Mouse (Mus musculus): Measurements from ENCODE around the gene Atp5j2. TPM values are rescaled to one million over a fixed set of nuclear protein-coding genes. Genes with fewer than 3 reads are reported as not detected.

The Atp5j2 gene
- total and polyA plus RNA-seq, 2 experiments from 2014 or later: 144 to 733 TPM

DNA sequence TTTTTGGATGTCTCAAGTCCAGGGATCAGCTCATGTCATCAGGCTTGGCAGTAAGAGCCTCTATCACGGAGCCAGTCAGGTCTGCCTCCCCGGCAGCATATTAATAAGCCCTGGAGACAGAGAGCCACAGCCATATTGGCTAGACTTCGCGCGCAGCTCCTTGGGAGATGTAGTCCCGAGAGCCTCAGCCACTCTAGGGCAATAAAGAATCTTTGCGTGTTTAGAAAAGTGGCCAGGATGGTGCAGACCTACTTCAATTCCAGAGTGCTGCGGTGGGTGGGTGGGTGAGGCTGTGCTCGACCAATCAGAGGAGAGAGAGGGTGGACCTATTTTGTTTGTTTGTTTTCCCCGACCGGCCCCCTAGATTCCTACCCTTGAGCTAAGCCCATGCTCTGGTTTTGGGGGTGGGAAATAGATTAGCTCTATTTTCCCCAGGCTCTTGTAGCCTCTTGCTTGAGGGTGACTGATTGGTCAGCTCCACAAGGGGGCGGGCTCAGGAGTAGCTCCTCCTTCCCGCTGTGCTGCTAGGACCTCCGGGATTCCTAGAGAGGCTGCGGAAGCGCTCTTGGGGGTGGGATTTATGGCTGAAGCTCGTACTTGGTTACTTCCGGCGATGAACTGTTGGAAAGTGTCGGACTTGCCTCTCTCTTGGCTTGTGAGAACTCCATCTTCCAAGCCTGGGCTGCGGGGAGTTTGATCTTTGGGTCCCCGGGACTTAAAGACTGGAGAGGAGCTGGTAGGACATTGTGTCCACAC lies 12.3 kb upstream of the Atp5j2 start, which contains the start of gene Zkscan5:
Gene Zkscan5, plus strand, starts transcription at position 627 of the 756 bp plus-strand sequence.
- Histone ChIP-seq H3K9ac (replicated peaks; ENCODE audit: low read length) (peak within 1 kb of the TSS; percentile 48), H3K4me3 (ENCODE audit: low read length) (peak within 1 kb of the TSS; percentile 54), H3K27ac (peak within 1 kb of the TSS; percentile 88), H3K9me3 (ENCODE audit: low read length) (no peaks in the 10 kb centered on the region), H3K36me3 (ENCODE audit: insufficient read depth, low read length) (no peaks in the 10 kb centered on the region), H3K4me1 (ENCODE audit: insufficient read depth, low read length) (peaks cover 13% of the 10 kb centered on the region), H3K4me2 (ENCODE audit: low read depth, low read length) (peak within 1 kb of the TSS; percentile 69), H3K27me3 (ENCODE audit: insufficient read depth, low read length) (no peaks in the 10 kb centered on the region)
- DNase-seq (ENCODE audit: low spot score) (peak; percentile 98), ATAC-seq (peak; percentile 96)
- no peak; the same call in 1 of the 2 replicates for TF ChIP-seq CTCF (IDR thresholded peaks at IDR 0.05; ENCODE audit: low read depth)
- WGBS: under 1% methylated on average over 22 of the region's 22 CpGs

DNA sequence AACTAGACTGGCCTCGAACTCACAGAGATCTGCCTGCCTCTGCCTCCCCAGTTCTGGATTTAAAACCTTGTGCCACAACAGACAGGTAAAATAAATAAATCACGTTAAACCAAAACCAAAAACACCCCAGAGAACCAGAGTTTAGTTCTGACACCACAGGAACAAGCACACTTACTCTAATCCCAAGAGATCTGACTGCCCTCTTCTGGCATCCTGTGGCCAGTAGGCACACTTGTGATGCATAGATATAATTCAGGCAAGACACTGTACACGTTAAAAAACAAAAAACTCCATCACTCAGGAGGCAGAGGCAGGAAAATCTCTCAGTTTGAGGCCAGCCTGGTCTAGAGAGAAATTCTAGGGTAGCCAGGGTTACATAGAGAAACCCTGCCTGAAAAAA lies 10.6 kb upstream of the Atp5j2 start:
- Histone ChIP-seq H3K4me2 (ENCODE audit: low read depth, low read length) (no peak overlapping the region), H3K9me3 (ENCODE audit: low read length) (no peaks in the 10 kb centered on the region), H3K9ac (replicated peaks; ENCODE audit: low read length) (no peak overlapping the region), H3K27ac (no peak overlapping the region), H3K4me1 (ENCODE audit: insufficient read depth, low read length) (peaks cover 13% of the 10 kb centered on the region), H3K27me3 (ENCODE audit: insufficient read depth, low read length) (no peaks in the 10 kb centered on the region), H3K4me3 (ENCODE audit: low read length) (no peak overlapping the region), H3K36me3 (ENCODE audit: insufficient read depth, low read length) (no peaks in the 10 kb centered on the region; the same call in 1 of the 2 replicates)
- no peak for TF ChIP-seq CTCF (IDR thresholded peaks at IDR 0.05; ENCODE audit: low read depth)
- 52% methylated on average over 3 of the region's 3 CpGs for WGBS
- ATAC-seq: no peak
- DNase-seq (ENCODE audit: low spot score): no peak

DNA sequence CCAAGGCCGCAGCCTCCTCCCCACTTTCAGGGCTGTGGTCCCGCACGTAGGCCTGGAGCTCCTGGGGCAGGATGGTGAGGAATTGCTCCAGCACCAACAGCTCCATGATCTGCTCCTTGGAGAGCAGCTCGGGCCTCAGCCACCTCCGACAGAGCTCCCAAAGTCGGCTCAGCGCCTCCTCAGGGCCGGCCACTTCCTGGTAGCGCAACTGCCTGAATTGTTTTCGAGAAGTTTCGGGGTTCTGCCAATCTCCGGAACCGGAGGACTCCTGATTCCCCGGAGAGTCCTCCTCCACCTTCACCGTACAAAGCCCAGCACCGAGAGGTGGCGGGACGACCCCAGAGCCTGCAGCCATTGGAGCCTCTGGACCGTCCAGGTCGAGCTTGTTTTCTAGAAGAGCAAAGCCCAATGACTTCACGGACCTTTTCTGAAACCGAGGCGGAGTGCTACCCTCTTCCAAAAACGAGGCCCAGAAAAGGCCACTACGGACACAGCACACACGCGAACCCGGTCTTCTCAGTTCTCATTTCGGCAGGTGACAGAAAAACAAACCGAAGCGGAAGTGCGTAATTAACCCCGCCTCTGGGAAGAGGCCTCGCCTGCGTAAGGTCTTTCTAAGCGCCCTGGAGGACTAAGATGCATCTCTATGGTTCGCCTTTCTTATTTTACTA lies 9.6 kb upstream of the Atp5j2 start, which contains the start of gene Zkscan14:
Gene Zkscan14, minus strand, starts transcription at position 548 of the 671 bp plus-strand sequence.
- Histone ChIP-seq H3K4me1 (ENCODE audit: insufficient read depth, low read length) (peaks cover 13% of the 10 kb centered on the region), H3K9ac (replicated peaks; ENCODE audit: low read length) (peak within 1 kb of the TSS; percentile 77), H3K36me3 (ENCODE audit: insufficient read depth, low read length) (peaks cover 4% of the 10 kb centered on the region; the same call in 1 of the 2 replicates), H3K9me3 (ENCODE audit: low read length) (no peaks in the 10 kb centered on the region), H3K27ac (peak within 1 kb of the TSS; percentile 83), H3K27me3 (ENCODE audit: insufficient read depth, low read length) (no peaks in the 10 kb centered on the region), H3K4me3 (ENCODE audit: low read length) (peak within 1 kb of the TSS; percentile 82), H3K4me2 (ENCODE audit: low read depth, low read length) (peak within 1 kb of the TSS; percentile 99)
- DNase-seq (ENCODE audit: low spot score) (peak; percentile 95), ATAC-seq (peak; percentile 24; the same call in 1 of the 2 replicates)
- TF ChIP-seq CTCF (IDR thresholded peaks at IDR 0.05; ENCODE audit: low read depth): no peak
- 2% methylated on average over 37 of the region's 37 CpGs for WGBS

DNA sequence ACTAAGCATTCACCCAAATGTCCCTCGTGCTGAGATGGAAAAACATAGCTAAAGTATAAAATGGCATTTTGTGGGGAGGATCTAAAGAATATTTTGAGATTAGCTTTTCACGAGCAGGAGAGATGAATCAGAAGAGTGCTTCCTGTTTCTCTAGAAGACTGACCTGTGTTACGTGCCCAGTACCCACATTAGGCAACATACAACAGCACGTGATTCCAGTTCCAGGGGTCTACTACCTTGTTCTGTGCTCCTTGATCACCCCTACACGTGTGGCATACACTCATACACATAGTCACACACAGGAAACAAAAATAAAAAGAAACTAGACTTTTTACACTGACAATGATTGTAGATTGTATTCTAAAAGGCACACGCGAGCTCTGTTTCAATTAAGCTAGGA lies 8.5 kb upstream of the Atp5j2 start:
- no peak for TF ChIP-seq CTCF (IDR thresholded peaks at IDR 0.05; ENCODE audit: low read depth)
- no peak for ATAC-seq
- no peak overlapping the region for H3K4me3 ChIP-seq (ENCODE audit: low read length)
- peaks cover 15% of the 10 kb centered on the region for H3K36me3 ChIP-seq (ENCODE audit: insufficient read depth, low read length)
- no peaks in the 10 kb centered on the region for H3K27me3 ChIP-seq (ENCODE audit: insufficient read depth, low read length)
- no peak overlapping the region; the same call in 1 of the 2 replicates for H3K9ac ChIP-seq (replicated peaks; ENCODE audit: low read length)
- H3K27ac ChIP-seq: no peak overlapping the region
- no peak for DNase-seq (ENCODE audit: low spot score)
- H3K4me1 ChIP-seq (ENCODE audit: insufficient read depth, low read length): peaks cover 8% of the 10 kb centered on the region
- peak overlapping the region; percentile 99 for H3K4me2 ChIP-seq (ENCODE audit: low read depth, low read length)
- H3K9me3 ChIP-seq (ENCODE audit: low read length): no peaks in the 10 kb centered on the region
- WGBS: 76% methylated on average over 7 of the region's 7 CpGs

DNA sequence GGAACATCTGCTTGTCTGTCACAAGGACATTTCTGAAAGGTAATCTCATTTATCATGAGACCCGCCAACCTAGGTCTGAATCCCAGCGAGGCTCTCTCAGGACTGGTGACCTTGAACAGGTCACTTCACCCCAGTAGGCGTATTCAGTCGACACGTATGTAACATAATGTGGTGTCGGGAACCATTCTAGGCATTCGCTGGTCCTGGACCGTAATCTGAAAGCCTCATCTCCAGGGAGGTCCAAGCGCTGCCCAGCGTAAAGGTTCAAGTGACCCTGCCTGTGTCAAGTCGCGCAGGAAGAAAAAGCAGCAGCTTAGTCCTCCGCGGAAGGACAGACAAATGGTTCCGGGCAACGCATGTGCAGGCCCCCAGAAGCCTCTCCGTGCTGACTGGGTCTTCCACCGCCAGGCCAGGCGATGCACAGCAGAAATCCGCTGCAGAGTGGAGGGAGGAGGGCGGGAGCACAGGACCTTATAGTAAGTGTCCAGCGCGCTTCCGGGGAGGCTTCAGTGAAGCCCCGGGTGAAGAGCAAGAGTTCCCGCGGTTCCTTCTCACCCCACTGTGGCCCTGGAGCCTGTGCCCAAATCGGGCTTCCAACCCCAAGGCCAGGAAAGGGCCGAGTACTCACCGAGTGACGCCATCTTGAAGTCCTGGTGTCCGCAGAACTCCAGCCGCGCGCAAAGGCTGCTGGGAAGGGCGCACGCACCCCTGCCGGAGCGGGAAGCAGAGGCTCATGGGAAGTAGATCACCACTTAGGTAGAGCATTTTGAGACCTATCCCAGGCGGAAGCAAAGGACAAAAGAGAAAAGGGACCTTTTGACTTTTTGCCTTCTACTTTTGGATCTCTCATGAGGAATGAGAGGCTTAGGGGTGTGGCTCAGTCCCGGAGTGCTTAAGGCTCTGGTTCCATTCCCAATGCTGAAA lies 725 bp downstream of the Atp5j2 start:
- Histone ChIP-seq H3K4me2 (ENCODE audit: low read depth, low read length) (peak overlapping the region; percentile 90), H3K4me3 (ENCODE audit: low read length) (peak overlapping the region; percentile 83), H3K36me3 (ENCODE audit: insufficient read depth, low read length) (peaks cover 30% of the 10 kb centered on the region), H3K4me1 (ENCODE audit: insufficient read depth, low read length) (peaks cover 16% of the 10 kb centered on the region), H3K9ac (replicated peaks; ENCODE audit: low read length) (peak overlapping the region; percentile 91), H3K9me3 (ENCODE audit: low read length) (no peaks in the 10 kb centered on the region), H3K27me3 (ENCODE audit: insufficient read depth, low read length) (no peaks in the 10 kb centered on the region), H3K27ac (peak overlapping the region; percentile 95)
- DNase-seq (ENCODE audit: low spot score): peak; percentile 95
- TF ChIP-seq CTCF (IDR thresholded peaks at IDR 0.05; ENCODE audit: low read depth): no peak
- ATAC-seq: peak; percentile 94
- 1% methylated on average over 41 of the region's 41 CpGs for WGBS

DNA sequence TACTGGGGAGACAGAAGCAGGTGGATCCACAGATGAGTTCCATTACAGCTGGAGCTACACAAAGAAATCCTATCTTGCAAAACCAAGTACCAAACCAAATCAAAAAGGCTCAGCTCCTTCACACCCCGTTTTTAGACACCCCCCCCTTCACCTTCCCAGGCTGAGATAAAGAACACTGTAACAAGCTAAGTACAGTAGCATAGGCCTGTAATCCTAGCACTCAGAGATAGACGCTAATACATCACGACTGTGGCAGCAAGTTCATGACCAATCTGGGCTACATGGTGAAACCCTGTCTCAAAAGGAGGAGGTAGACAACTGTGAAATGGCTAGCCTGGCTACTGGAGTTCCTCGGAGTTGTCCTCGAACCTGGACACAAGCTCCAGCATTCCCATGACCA lies 1.5 kb downstream of the Atp5j2 start:
- ATAC-seq (0 out of 2 replicates have a peak, but pooled peaks have one; percentile 3), DNase-seq (ENCODE audit: low spot score) (no peak)
- WGBS: 53% methylated on average over 5 of the region's 5 CpGs
- Histone ChIP-seq H3K4me2 (ENCODE audit: low read depth, low read length) (peak overlapping the region; percentile 90), H3K9me3 (ENCODE audit: low read length) (no peaks in the 10 kb centered on the region), H3K4me1 (ENCODE audit: insufficient read depth, low read length) (peaks cover 16% of the 10 kb centered on the region), H3K9ac (replicated peaks; ENCODE audit: low read length) (peak overlapping the region; percentile 91), H3K27me3 (ENCODE audit: insufficient read depth, low read length) (no peaks in the 10 kb centered on the region), H3K4me3 (ENCODE audit: low read length) (peak overlapping the region; percentile 83), H3K36me3 (ENCODE audit: insufficient read depth, low read length) (peaks cover 30% of the 10 kb centered on the region), H3K27ac (peak overlapping the region; percentile 95; the same call in 1 of the 2 replicates)
- no peak for TF ChIP-seq CTCF (IDR thresholded peaks at IDR 0.05; ENCODE audit: low read depth)
